Mouse (Mus musculus): ENCODE measurements around the gene Stac3. TPM values are rescaled to one million over a fixed set of nuclear protein-coding genes. Genes with fewer than 3 reads are reported as not detected.

Stac3 gene
- polyA plus RNA-seq, 1 experiment from 2014 or later, result 22.7 TPM

DNA sequence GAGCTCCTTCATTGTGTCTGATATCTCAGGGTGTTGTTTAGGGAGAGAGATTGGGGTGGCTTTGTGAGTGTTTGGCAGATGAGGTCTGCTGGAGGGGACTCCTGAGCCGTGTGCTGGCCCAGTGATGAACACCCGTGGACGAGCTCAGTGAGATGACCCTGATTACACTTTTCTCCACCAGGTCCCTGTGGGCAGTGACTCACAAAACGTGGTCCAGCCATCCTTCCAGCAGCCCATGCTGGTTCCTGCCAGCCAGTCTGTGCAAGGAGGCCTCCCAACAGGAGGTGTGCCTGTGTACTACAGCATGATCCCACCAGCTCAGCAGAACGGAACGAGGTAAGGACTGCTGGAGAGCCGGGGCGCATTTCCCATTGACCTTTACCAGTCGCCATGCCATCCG is 16.3 kb upstream of the Stac3 start:
- H3K9me3 ChIP-seq (replicated peaks), result no peaks in the 10 kb centered on the region
- H3K4me1 ChIP-seq, result 0 out of 2 replicates have a peak, but pooled peaks cover 4% of the 10 kb centered on the region
- no peak overlapping the region for H3K4me2 ChIP-seq (replicated peaks)
- no peak overlapping the region for H3K9ac ChIP-seq
- H3K27ac ChIP-seq (replicated peaks), result no peak overlapping the region
- no peak for ATAC-seq (ENCODE audit: insufficient number of reproducible peaks, low FRiP score, low TSS enrichment, low read depth)
- WGBS, result 87% methylated on average over 10 of the region's 10 CpGs
- no peaks in the 10 kb centered on the region for H3K27me3 ChIP-seq
- H3K4me3 ChIP-seq (replicated peaks), result no peak overlapping the region
- peaks cover 65% of the 10 kb centered on the region for H3K36me3 ChIP-seq

DNA sequence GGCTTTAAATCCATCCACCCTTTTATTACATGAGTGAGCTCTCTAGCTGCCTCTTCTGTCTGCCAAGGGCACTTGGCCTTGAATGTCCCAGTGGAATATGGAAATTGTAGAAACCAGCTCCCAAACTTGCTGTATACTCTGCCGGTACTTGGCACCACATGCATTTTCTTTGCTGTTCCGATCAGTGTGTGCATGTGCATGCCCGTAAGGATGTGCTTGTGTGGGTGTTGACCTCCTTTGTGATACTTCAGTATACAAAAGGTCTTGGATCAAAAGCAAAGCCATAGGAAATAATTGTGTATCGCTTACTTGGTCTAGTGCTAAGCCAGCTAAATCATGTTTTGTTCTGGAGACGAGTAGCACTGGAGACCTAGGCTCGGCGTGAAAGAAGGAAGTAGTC is 12.6 kb upstream of the Stac3 start:
- Histone ChIP-seq H3K27me3 (no peaks in the 10 kb centered on the region), H3K9me3 (replicated peaks) (no peaks in the 10 kb centered on the region), H3K4me1 (no peaks in the 10 kb centered on the region), H3K9ac (no peak overlapping the region), H3K4me3 (replicated peaks) (no peak overlapping the region), H3K4me2 (replicated peaks) (no peak overlapping the region), H3K27ac (replicated peaks) (no peak overlapping the region), H3K36me3 (peaks cover 80% of the 10 kb centered on the region)
- WGBS, result 84% methylated on average over 7 of the region's 7 CpGs
- no peak for ATAC-seq (ENCODE audit: insufficient number of reproducible peaks, low FRiP score, low TSS enrichment, low read depth)

DNA sequence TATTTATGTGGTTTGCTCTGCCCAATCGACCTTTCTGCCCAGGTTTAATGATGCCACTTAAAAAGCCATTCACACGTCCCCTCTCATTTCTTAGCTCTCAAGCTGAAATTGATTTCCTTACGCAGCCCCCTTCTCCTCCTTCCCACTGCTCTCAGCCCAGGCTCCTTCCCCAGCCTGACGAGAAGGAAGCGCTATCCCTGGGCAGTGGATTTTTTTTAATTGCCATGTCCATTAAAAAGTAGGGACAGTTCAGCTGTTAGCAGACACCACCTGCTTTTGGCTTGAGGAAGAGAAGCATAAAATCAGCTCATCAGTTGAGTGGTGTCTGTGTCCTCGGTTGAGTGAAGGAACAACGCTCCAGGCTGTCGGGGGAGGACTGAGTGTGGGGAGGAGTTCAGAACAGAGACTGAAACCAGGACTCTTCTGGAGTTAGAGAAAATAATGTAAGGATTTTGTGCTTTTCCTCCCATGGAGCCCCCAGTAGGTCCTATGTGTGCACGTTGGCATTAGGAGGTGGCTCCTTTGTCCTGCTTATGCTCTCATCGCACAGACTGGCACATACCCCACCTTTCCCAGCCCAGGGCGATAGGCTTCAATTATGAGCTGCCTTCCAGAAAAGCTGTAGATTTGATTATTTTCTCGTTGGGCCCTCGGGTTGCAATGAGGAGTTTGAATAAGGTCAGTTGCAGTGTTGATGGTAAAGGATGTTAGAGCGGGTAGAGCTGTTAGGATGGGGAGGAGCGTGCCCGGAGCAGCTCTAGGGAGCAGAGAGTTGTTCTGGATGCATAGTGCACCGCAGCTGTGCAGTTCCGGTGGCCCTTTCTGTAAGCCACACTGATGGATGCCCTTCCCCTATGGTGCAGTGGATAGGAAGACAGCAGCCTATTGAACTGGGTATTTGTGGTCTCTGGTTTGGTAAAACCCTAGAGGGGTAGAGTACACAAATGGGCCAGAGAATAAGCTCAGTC is 11.0 kb upstream of the Stac3 start:
- H3K4me1 ChIP-seq, result no peaks in the 10 kb centered on the region
- peaks cover 80% of the 10 kb centered on the region for H3K36me3 ChIP-seq
- no peak overlapping the region for H3K9ac ChIP-seq
- no peak overlapping the region for H3K4me3 ChIP-seq (replicated peaks)
- no peak overlapping the region for H3K27ac ChIP-seq (replicated peaks)
- no peaks in the 10 kb centered on the region for H3K9me3 ChIP-seq (replicated peaks)
- 68% methylated on average over 18 of the region's 18 CpGs for WGBS
- no peak for ATAC-seq (ENCODE audit: insufficient number of reproducible peaks, low FRiP score, low TSS enrichment, low read depth)
- no peaks in the 10 kb centered on the region for H3K27me3 ChIP-seq
- H3K4me2 ChIP-seq (replicated peaks), result no peak overlapping the region

DNA sequence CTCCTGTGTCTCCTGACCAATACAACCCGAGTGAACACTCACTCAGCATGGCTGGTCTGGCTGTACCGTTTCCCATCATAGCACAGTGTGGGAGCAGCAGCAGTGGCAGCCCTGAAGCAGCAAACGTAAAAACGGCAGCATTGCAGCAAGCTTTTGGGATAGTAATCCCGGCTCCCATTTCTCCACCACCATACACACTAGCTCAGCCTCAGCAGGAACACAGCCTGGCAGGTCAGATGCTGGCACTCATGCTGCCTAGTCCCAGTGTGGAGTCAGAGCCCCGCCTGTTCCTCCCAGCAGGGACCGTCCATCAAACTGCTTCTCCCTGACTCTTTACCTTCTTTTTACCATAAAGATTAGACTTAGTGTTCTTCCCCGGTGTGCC is 10.4 kb upstream of the Stac3 start:
- H3K36me3 ChIP-seq, result peaks cover 81% of the 10 kb centered on the region

DNA sequence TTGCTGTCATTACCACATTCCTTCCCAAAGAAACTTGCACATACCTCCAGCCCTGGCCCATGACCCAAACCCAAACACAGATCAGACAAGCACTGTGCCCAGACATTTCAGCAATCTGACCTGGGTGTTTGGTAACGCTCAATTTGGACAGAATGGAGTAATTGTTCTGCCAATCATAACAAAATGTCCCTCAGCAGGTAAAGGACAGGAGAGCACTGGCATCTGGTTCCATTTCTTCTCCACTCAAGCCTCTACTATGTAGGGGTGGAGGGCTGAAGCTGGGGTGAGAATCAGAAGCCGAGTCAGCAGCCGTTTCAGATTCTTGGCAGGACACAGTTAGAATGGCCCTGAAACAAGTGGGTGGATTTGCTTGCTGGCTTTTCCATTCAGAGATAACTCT is 9.4 kb upstream of the Stac3 start:
- WGBS, result 66% methylated on average over 3 of the region's 3 CpGs
- no peaks in the 10 kb centered on the region for H3K27me3 ChIP-seq
- H3K4me1 ChIP-seq, result no peaks in the 10 kb centered on the region
- H3K4me2 ChIP-seq (replicated peaks), result no peak overlapping the region
- H3K27ac ChIP-seq (replicated peaks), result no peak overlapping the region
- H3K9ac ChIP-seq, result no peak overlapping the region
- peaks cover 86% of the 10 kb centered on the region for H3K36me3 ChIP-seq
- no peaks in the 10 kb centered on the region for H3K9me3 ChIP-seq (replicated peaks)
- H3K4me3 ChIP-seq (replicated peaks), result no peak overlapping the region
- no peak for ATAC-seq (ENCODE audit: insufficient number of reproducible peaks, low FRiP score, low TSS enrichment, low read depth)

More for the DNA sequence above, 10.4 kb upstream of the Stac3 start:
- no peak overlapping the region for H3K9ac ChIP-seq
- H3K4me2 ChIP-seq (replicated peaks), result no peak overlapping the region
- no peaks in the 10 kb centered on the region for H3K4me1 ChIP-seq
- no peak overlapping the region for H3K27ac ChIP-seq (replicated peaks)
- no peak overlapping the region for H3K4me3 ChIP-seq (replicated peaks)
- WGBS, result 78% methylated on average over 8 of the region's 8 CpGs
- no peaks in the 10 kb centered on the region for H3K9me3 ChIP-seq (replicated peaks)
- no peaks in the 10 kb centered on the region for H3K27me3 ChIP-seq
- ATAC-seq (ENCODE audit: insufficient number of reproducible peaks, low FRiP score, low TSS enrichment, low read depth), result no peak

DNA sequence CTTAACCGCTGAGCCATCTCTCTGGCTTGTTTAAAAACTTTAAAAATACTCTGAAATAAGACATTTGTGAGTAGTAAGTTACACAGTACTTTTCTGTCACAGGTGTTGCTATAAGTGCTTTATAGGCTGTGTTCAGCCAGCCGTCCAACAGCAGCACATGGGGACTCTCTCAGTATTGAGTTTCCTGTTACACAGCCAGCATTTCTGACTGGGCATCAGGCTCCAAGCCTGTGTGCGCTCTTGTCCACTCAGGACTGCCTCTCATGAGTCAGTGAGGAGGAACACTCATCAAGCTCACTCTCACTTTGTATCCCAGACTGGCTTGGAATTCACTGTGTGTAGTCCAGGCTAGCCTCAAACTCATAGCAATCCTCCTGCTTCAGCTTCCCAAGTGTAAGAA is 5.3 kb upstream of the Stac3 start:
- no peak overlapping the region for H3K27ac ChIP-seq (replicated peaks)
- no peak overlapping the region for H3K9ac ChIP-seq
- H3K4me1 ChIP-seq, result no peaks in the 10 kb centered on the region
- no peak for ATAC-seq (ENCODE audit: insufficient number of reproducible peaks, low FRiP score, low TSS enrichment, low read depth)
- H3K4me2 ChIP-seq (replicated peaks), result no peak overlapping the region
- H3K4me3 ChIP-seq (replicated peaks), result no peak overlapping the region
- peaks cover 88% of the 10 kb centered on the region for H3K36me3 ChIP-seq
- H3K27me3 ChIP-seq, result no peaks in the 10 kb centered on the region
- no peaks in the 10 kb centered on the region for H3K9me3 ChIP-seq (replicated peaks)
- WGBS, result 93% methylated on average over 3 of the region's 3 CpGs

DNA sequence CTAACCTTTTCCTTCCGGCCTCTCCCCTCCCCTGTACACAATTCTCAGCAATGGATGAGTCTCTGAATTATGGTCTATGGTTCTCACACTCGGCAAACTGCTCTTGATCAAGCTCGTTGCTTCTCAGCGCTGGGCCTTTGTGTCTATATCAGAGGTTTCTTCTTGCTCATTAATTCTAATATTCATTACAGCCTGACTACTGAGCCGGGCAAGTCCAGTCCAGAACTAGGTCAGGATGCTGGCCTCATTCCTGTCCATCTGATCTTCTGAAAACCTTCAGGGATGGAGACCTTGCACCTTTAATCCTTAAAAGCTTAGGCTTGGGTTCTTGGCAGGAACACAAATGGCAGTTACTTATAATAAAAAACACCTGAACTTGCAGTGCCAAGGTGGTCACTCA is 2.0 kb upstream of the Stac3 start:
- Histone ChIP-seq H3K27ac (replicated peaks) (no peak overlapping the region), H3K4me1 (no peaks in the 10 kb centered on the region), H3K4me3 (replicated peaks) (no peak overlapping the region), H3K4me2 (replicated peaks) (no peak overlapping the region), H3K36me3 (peaks cover 61% of the 10 kb centered on the region), H3K27me3 (no peaks in the 10 kb centered on the region), H3K9me3 (replicated peaks) (no peaks in the 10 kb centered on the region), H3K9ac (no peak overlapping the region)
- no peak for ATAC-seq (ENCODE audit: insufficient number of reproducible peaks, low FRiP score, low TSS enrichment, low read depth)
- 82% methylated on average over 5 of the region's 5 CpGs for WGBS

DNA sequence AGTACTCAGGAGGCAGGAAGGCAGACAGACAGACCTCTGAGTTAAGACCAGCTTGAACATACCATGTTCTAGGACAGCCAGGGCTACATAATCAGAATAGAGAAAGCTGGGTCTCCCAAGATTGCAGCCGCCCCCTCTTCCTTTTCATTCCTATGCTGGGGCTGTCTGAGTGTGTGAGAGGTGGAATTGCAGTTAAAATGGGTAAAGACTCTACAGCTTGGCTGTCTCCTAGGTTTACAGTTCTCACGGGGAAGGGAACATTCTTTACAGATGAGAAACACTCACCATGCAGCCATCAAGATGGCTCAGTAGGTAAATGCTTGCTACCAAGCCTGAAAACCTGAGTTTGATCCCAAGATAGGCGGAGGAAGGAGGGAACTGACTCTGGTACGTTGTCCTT is 1.4 kb upstream of the Stac3 start:
- Histone ChIP-seq H3K4me1 (no peaks in the 10 kb centered on the region), H3K27me3 (no peaks in the 10 kb centered on the region), H3K4me2 (replicated peaks) (no peak overlapping the region), H3K4me3 (replicated peaks) (no peak overlapping the region), H3K9ac (no peak overlapping the region), H3K9me3 (replicated peaks) (no peaks in the 10 kb centered on the region), H3K36me3 (peaks cover 56% of the 10 kb centered on the region), H3K27ac (replicated peaks) (no peak overlapping the region)
- WGBS, result 73% methylated on average over 4 of the region's 4 CpGs
- ATAC-seq (ENCODE audit: insufficient number of reproducible peaks, low FRiP score, low TSS enrichment, low read depth), result no peak

DNA sequence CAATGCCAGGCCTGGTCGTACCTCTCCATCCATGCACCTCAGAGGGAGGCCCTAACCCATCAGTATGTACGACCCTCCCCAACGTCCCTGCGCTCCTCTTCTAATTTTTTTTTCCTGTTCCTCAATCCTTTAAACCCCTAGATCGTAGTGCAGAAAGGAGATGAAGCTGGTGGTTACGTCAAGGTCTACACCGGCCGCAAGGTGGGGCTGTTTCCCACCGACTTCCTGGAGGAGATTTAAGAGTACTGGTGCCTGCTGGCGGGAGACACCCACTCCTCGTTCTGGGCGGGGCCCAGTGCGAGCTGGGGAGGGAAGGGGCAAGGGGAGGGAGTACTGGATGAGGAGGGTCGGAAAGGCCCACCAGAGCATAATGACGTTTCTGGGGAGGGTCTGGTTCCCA is 6.8 kb downstream of the Stac3 start:
- Histone ChIP-seq H3K27ac (replicated peaks) (no peak overlapping the region), H3K4me3 (replicated peaks) (peak overlapping the region; percentile 42; the same call in 1 of the 2 replicates), H3K4me1 (peaks cover 55% of the 10 kb centered on the region), H3K9ac (no peak overlapping the region), H3K4me2 (replicated peaks) (peak overlapping the region; percentile 87), H3K36me3 (peaks cover 9% of the 10 kb centered on the region), H3K9me3 (replicated peaks) (no peaks in the 10 kb centered on the region), H3K27me3 (peaks cover 57% of the 10 kb centered on the region)
- 6% methylated on average over 15 of the region's 15 CpGs for WGBS
- ATAC-seq (ENCODE audit: insufficient number of reproducible peaks, low FRiP score, low TSS enrichment, low read depth), result no peak

DNA sequence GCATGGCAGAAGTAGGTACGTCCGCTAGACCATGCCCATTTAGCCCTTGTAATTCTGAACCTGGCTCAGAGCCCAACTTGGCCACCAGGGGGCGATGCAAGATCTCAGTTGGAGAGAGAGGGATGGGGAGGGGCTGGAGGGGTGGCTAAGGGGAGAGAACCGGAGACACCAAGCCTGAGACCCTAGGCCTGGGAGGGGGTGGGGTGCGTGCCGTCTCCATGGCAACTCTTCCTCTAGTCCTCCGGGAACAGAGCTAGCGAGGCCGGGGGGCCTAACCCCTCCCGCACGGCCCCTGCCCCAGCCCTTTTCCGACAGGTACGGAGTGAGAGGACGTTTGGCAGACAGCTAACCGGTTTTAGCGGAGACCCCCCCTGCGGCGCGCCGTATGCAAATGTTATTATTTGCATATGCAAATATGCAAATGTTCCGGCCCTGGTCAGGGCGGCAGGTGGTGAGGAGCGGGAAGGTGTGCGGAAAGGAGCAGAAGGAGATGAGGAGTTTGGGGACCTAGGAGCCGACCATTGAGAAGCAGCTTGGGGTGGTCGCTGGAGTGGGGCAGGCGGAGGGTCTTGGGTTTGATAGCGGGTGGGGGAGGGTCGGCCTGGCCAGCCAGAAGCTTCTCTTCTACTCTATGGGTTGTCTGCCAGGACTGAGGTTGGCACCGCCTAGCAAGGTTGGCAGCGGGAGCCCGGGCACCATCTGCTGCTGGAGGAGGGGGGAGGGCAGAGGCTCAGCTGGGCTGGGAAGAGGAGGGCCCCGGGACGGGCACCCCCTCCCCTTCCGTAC is 7.8 kb downstream of the Stac3 start:
- WGBS, result under 1% methylated on average over 35 of the region's 35 CpGs
- peak; percentile 59 for ATAC-seq (ENCODE audit: insufficient number of reproducible peaks, low FRiP score, low TSS enrichment, low read depth)
- Histone ChIP-seq H3K4me2 (replicated peaks) (peak overlapping the region; percentile 87), H3K36me3 (peaks cover 6% of the 10 kb centered on the region), H3K9me3 (replicated peaks) (no peaks in the 10 kb centered on the region), H3K9ac (no peak overlapping the region), H3K27ac (replicated peaks) (no peak overlapping the region), H3K27me3 (peaks cover 67% of the 10 kb centered on the region), H3K4me3 (replicated peaks) (peak overlapping the region; percentile 42), H3K4me1 (peaks cover 65% of the 10 kb centered on the region)

DNA sequence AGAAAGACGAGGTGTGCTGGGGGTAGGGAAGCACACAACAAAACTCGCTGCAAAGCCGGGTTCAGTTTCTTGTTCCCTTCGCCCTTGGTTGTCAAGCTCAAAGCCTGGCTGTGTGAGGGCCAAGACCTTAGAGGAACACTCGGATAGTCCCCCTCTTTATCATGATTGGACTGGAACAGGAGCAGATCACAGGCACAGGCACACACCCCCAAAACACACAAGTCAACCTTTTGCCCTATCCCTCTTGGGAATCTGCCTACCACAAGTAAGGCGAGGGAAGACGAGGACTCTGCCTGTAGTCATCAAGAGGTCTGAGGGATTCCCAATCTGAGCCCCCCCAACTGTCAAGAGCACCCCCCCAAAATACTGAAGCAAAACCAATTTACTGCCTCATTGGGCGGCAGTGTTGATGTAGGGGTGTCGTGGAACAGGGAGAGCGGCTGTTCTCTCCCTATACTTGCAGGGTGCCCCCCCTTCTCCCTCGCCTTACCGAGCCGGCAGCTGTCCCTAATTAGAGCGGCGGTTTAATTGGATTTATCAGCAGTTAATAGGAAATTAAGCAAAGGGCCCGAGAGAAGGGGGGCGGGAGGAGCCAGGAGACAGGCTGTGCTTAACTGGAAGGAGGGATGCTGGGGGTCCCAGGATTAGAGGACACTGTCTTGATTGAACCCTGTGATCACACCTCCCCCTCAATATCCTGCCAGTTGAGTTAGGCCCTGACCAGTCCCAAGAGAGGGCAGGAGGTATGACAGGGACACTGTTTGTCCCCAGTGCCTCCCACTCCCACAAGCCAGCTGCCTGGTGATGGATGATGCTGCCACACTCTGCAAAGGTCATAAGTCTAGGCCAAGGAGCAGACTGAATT is 8.6 kb downstream of the Stac3 start:
- peaks cover 75% of the 10 kb centered on the region for H3K27me3 ChIP-seq
- no peaks in the 10 kb centered on the region for H3K9me3 ChIP-seq (replicated peaks)
- no peak for ATAC-seq (ENCODE audit: insufficient number of reproducible peaks, low FRiP score, low TSS enrichment, low read depth)
- peaks cover 73% of the 10 kb centered on the region for H3K4me1 ChIP-seq
- H3K4me2 ChIP-seq (replicated peaks), result peak overlapping the region; percentile 87
- H3K9ac ChIP-seq, result no peak overlapping the region
- peak overlapping the region; percentile 42; the same call in 1 of the 2 replicates for H3K4me3 ChIP-seq (replicated peaks)
- no peak overlapping the region for H3K27ac ChIP-seq (replicated peaks)
- 11% methylated on average over 17 of the region's 17 CpGs for WGBS
- peaks cover 6% of the 10 kb centered on the region for H3K36me3 ChIP-seq
